ENCODE assay signal across 14 mouse cellular contexts in genomic region chr17:56279481-56280155, GRCm38 (mm10). TPM values are rescaled to one million over a fixed set of nuclear protein-coding genes. Genes with fewer than 3 reads are reported as not detected.
DNase-seq lines count a peak whose midpoint lies in the region; ATAC-seq and TF ChIP-seq lines count a peak whose summit lies in the region.
"Had no signal": no experiment of that assay in that cellular context is flagged by ENCODE, and none has a peak within 500 bp of the region (broad histone marks: within the 10 kb centered on the region; RNA-seq: fewer than 3 reads in every experiment).

No protein-coding gene starts in this region.

- H3K9ac ChIP-seq in liver, adult 2 months (ENCODE audit: low read depth, low read length), result peak overlapping the region; percentile 61
- H3K9ac ChIP-seq in liver, embryonic 11.5 days (ENCODE audit: low read depth, low read length), result no peak overlapping the region
- no peak overlapping the region for H3K9ac ChIP-seq in stomach, embryonic 15.5 days
- H3K9ac ChIP-seq: limb, embryonic 12.5 days had no signal

- 25% methylated on average over 12 of the region's 12 CpGs for WGBS in liver, adult 2 months
- WGBS in liver, embryonic 11.5 days, result 90% methylated on average over 12 of the region's 12 CpGs
- 87% methylated on average over 12 of the region's 12 CpGs for WGBS in stomach, embryonic 15.5 days

- TF ChIP-seq CTCF in liver, adult 2 months (IDR thresholded peaks at IDR 0.05; ENCODE audit: low read depth, low read length), result no peak

- peak; percentile 79 for DNase-seq in adrenal gland, postnatal 10 days
- no peak for DNase-seq in adrenal gland, adult 18-20 months (ENCODE audit: low spot score in 2 of 2)
- DNase-seq in liver, adult 2 months (ENCODE audit: extremely low read depth, low read depth, low spot score), result peak; percentile 83
- DNase-seq in liver, embryonic 11.5 days (ENCODE audit: low spot score), result no peak
- DNase-seq in heart, postnatal 4 days, result peak; percentile 58
- DNase-seq in layer of hippocampus, adult 18-20 months (ENCODE audit: low spot score in 2 of 2), result no peak
- DNase-seq in left cerebral cortex, postnatal 36 days (ENCODE audit: low spot score in 2 of 2), result no peak
- DNase-seq: cerebellum, postnatal 25 days; thymus, postnatal 4 days had no signal

- peaks cover 21% of the 10 kb centered on the region for H3K36me3 ChIP-seq in liver, adult 2 months (ENCODE audit: control insufficient read depth, insufficient read depth, low read length)
- H3K36me3 ChIP-seq in liver, embryonic 11.5 days (ENCODE audit: control insufficient read depth, insufficient read depth, low read length), result peaks cover 19% of the 10 kb centered on the region
- H3K36me3 ChIP-seq in stomach, embryonic 15.5 days, result peaks cover 23% of the 10 kb centered on the region

- H3K27ac ChIP-seq in liver, adult 2 months (replicated peaks; ENCODE audit: insufficient read depth, low read depth, low read length), result peak overlapping the region; percentile 97
- no peak overlapping the region for H3K27ac ChIP-seq in liver, embryonic 11.5 days (ENCODE audit: low read depth, low read length)
- H3K27ac ChIP-seq in stomach, embryonic 15.5 days, result 0 out of 2 replicates have a peak overlapping the region, but pooled peaks have one; percentile 27
- H3K27ac ChIP-seq: limb, embryonic 12.5 days had no signal

- no peak for TF ChIP-seq POLR2A in liver, adult 2 months (IDR thresholded peaks at IDR 0.05; ENCODE audit: extremely low read depth, insufficient read depth, low read length)

- intact Hi-C loops in left cerebral cortex, postnatal 36 days (cut with DNase I), result loop anchor here (5.0 kb wide), 1 partner anchor 48 kb away; the partner anchor contains the start of gene Kdm4b

- no peak overlapping the region for H3K4me2 ChIP-seq in liver, embryonic 11.5 days
- H3K4me2 ChIP-seq in stomach, embryonic 15.5 days, result no peak overlapping the region
- H3K4me2 ChIP-seq: limb, embryonic 12.5 days had no signal

- peaks cover 17% of the 10 kb centered on the region for H3K4me1 ChIP-seq in liver, adult 2 months (ENCODE audit: control insufficient read depth, insufficient read depth, low read length)
- H3K4me1 ChIP-seq in liver, embryonic 11.5 days (replicated peaks; ENCODE audit: control insufficient read depth, insufficient read depth, low read length), result peaks cover 25% of the 10 kb centered on the region
- H3K4me1 ChIP-seq in stomach, embryonic 15.5 days, result 0 out of 2 replicates have a peak, but pooled peaks cover 4% of the 10 kb centered on the region

- no peaks in the 10 kb centered on the region for H3K27me3 ChIP-seq in liver, adult 2 months (ENCODE audit: control insufficient read depth, insufficient read depth, low read length)
- no peaks in the 10 kb centered on the region for H3K27me3 ChIP-seq in liver, embryonic 11.5 days (replicated peaks; ENCODE audit: control insufficient read depth, insufficient read depth, low read length)
- no peaks in the 10 kb centered on the region for H3K27me3 ChIP-seq in stomach, embryonic 15.5 days (replicated peaks)
- H3K27me3 ChIP-seq: limb, embryonic 12.5 days; Patski had no signal

- H3K79me2 ChIP-seq in liver, adult 2 months (ENCODE audit: control insufficient read depth, insufficient read depth, low read length), result peaks cover 3% of the 10 kb centered on the region; the same call in 1 of the 2 replicates

- no peak for ATAC-seq in liver, embryonic 11.5 days (replicated peaks; ENCODE audit: low FRiP score)
- no peak for ATAC-seq in stomach, embryonic 15.5 days (ENCODE audit: insufficient read depth, low FRiP score, low read depth)
- ATAC-seq: Patski had no signal

- H3K4me3 ChIP-seq in liver, adult 2 months (ENCODE audit: insufficient read depth, low read depth, low read length), result no peak overlapping the region
- H3K4me3 ChIP-seq in liver, embryonic 11.5 days (ENCODE audit: low read depth, low read length), result no peak overlapping the region
- no peak overlapping the region for H3K4me3 ChIP-seq in stomach, embryonic 15.5 days (replicated peaks)
- H3K4me3 ChIP-seq: erythroblast, embryonic 14.5 days; limb, embryonic 12.5 days had no signal

- no peaks in the 10 kb centered on the region for H3K9me3 ChIP-seq in liver, embryonic 11.5 days (ENCODE audit: control insufficient read depth, low read length)
- no peaks in the 10 kb centered on the region for H3K9me3 ChIP-seq in stomach, embryonic 15.5 days
- H3K9me3 ChIP-seq: limb, embryonic 12.5 days had no signal

RNA-seq across cellular contexts. Expression of gene Ticam1, which starts 3.0 kb away (rescaled TPM):
- 10 to 100 TPM; 16.6 to 18.1 TPM for total RNA-seq in adrenal gland, postnatal 10 days (2021)
- 10 to 100 TPM; 23.1 to 26.7 TPM for total RNA-seq in adrenal gland, adult 18-20 months (2021)
- total RNA-seq in liver, adult 2 months (2014; rRNA removed), result 2.5 and 3.4 TPM in 2 replicates
- 20.9 and 27.7 TPM in 2 replicates for polyA plus RNA-seq in liver, adult 2 months (2012; rRNA removed)
- polyA plus RNA-seq in liver, embryonic 11.5 days (2014; fragmentation: Nextera tagmentation; extraction: Ambion mirVana), result 5.8 and 6.2 TPM in 2 replicates
- total RNA-seq in heart, postnatal 4 days (2021), result 10 to 100 TPM; 10.3 to 10.8 TPM
- polyA plus RNA-seq in stomach, embryonic 15.5 days (2015; fragmentation: Nextera tagmentation; extraction: Ambion mirVana), result 6.6 and 7.8 TPM in 2 replicates
- total RNA-seq in layer of hippocampus, adult 18-20 months (2021), result 1 to 10 TPM; 7.9 to 8.2 TPM
- 1 to 10 TPM; 4.9 to 5.3 TPM for total RNA-seq in left cerebral cortex, postnatal 36 days (2021)

RNA-seq across cellular contexts. Expression of gene Plin3, which starts 13.1 kb away (rescaled TPM):
- total RNA-seq in adrenal gland, postnatal 10 days (2021), result 10 to 100 TPM; 96.0 to 97.9 TPM
- 10 to 100 TPM; 66.0 to 84.7 TPM for total RNA-seq in adrenal gland, adult 18-20 months (2021)
- 23.0 and 28.1 TPM in 2 replicates for total RNA-seq in liver, adult 2 months (2014; rRNA removed)
- polyA plus RNA-seq in liver, adult 2 months (2012; rRNA removed), result 20.6 and 21.5 TPM in 2 replicates
- 48.4 and 53.7 TPM in 2 replicates for polyA plus RNA-seq in liver, embryonic 11.5 days (2014; fragmentation: Nextera tagmentation; extraction: Ambion mirVana)
- 10 to 100 TPM; 56.3 to 65.7 TPM for total RNA-seq in heart, postnatal 4 days (2021)
- polyA plus RNA-seq in stomach, embryonic 15.5 days (2015; fragmentation: Nextera tagmentation; extraction: Ambion mirVana), result 90.7 and 93.1 TPM in 2 replicates
- total RNA-seq in layer of hippocampus, adult 18-20 months (2021), result 10 to 100 TPM; 19.1 to 21.8 TPM
- 10 to 100 TPM in 1 of 2 experiments, 1 to 10 TPM in 1; 9.3 to 10.1 TPM for total RNA-seq in left cerebral cortex, postnatal 36 days (2021)

RNA-seq across cellular contexts. Expression of gene Arrdc5, which starts 20.5 kb away (rescaled TPM):
- not detected for total RNA-seq in adrenal gland, postnatal 10 days (2021)
- total RNA-seq in adrenal gland, adult 18-20 months (2021), result not detected
- total RNA-seq in liver, adult 2 months (2014; rRNA removed), result not detected in 2 replicates
- not detected in 2 replicates for polyA plus RNA-seq in liver, adult 2 months (2012; rRNA removed)
- polyA plus RNA-seq in liver, embryonic 11.5 days (2014; fragmentation: Nextera tagmentation; extraction: Ambion mirVana), result not detected in 2 replicates
- total RNA-seq in heart, postnatal 4 days (2021), result not detected
- polyA plus RNA-seq in stomach, embryonic 15.5 days (2015; fragmentation: Nextera tagmentation; extraction: Ambion mirVana), result not detected in 2 replicates
- total RNA-seq in layer of hippocampus, adult 18-20 months (2021), result not detected
- total RNA-seq in left cerebral cortex, postnatal 36 days (2021), result not detected
- polyA plus RNA-seq: erythroblast, embryonic 14.5 days; intestine, embryonic 14.5 days; limb, embryonic 12.5 days; Patski had no signal

RNA-seq across cellular contexts. Expression of gene Fem1a, which starts 23.0 kb away (rescaled TPM):
- 10 to 100 TPM; 27.8 to 38.0 TPM for total RNA-seq in adrenal gland, postnatal 10 days (2021)
- total RNA-seq in adrenal gland, adult 18-20 months (2021), result 10 to 100 TPM; 29.2 to 30.2 TPM
- 11.5 and 12.1 TPM in 2 replicates for total RNA-seq in liver, adult 2 months (2014; rRNA removed)
- polyA plus RNA-seq in liver, adult 2 months (2012; rRNA removed), result 16.6 and 18.9 TPM in 2 replicates
- polyA plus RNA-seq in liver, embryonic 11.5 days (2014; fragmentation: Nextera tagmentation; extraction: Ambion mirVana), result 14.0 and 15.0 TPM in 2 replicates
- total RNA-seq in heart, postnatal 4 days (2021), result 10 to 100 TPM; 69.6 to 73.8 TPM
- polyA plus RNA-seq in stomach, embryonic 15.5 days (2015; fragmentation: Nextera tagmentation; extraction: Ambion mirVana), result 12.7 and 13.0 TPM in 2 replicates
- total RNA-seq in layer of hippocampus, adult 18-20 months (2021), result 10 to 100 TPM; 35.3 TPM
- 10 to 100 TPM; 33.0 to 35.4 TPM for total RNA-seq in left cerebral cortex, postnatal 36 days (2021)

RNA-seq across cellular contexts. Expression of gene Uhrf1, which starts 23.5 kb away (rescaled TPM):
- total RNA-seq in adrenal gland, postnatal 10 days (2021), result 10 to 100 TPM; 28.5 to 34.8 TPM
- total RNA-seq in adrenal gland, adult 18-20 months (2021), result 1 to 10 TPM; 1.8 to 3.1 TPM
- total RNA-seq in liver, adult 2 months (2014; rRNA removed), result 0.92 and 2.7 TPM in 2 replicates
- 0.20 and 0.22 TPM in 2 replicates for polyA plus RNA-seq in liver, adult 2 months (2012; rRNA removed)
- polyA plus RNA-seq in liver, embryonic 11.5 days (2014; fragmentation: Nextera tagmentation; extraction: Ambion mirVana), result 172 and 182 TPM in 2 replicates
- total RNA-seq in heart, postnatal 4 days (2021), result 10 to 100 TPM; 71.8 to 76.7 TPM
- polyA plus RNA-seq in stomach, embryonic 15.5 days (2015; fragmentation: Nextera tagmentation; extraction: Ambion mirVana), result 103 and 110 TPM in 2 replicates
- under 1 TPM; 0.48 to 0.50 TPM for total RNA-seq in layer of hippocampus, adult 18-20 months (2021)
- total RNA-seq in left cerebral cortex, postnatal 36 days (2021), result 1 to 10 TPM in 1 of 2 experiments, under 1 TPM in 1; 0.82 to 1.3 TPM

Comparison
In these comparisons a context has a peak if more than half of its experiments do, and no peak if none do; other contexts are left out.
1. DNase-seq: peak in adrenal gland, postnatal 10 days (single experiment), liver, adult 2 months (single experiment) and heart, postnatal 4 days (single experiment); none in adrenal gland, adult 18-20 months (0 of 2), liver, embryonic 11.5 days (single experiment), layer of hippocampus, adult 18-20 months (0 of 2) and left cerebral cortex, postnatal 36 days (0 of 2).